In the genomic region with DNA sequence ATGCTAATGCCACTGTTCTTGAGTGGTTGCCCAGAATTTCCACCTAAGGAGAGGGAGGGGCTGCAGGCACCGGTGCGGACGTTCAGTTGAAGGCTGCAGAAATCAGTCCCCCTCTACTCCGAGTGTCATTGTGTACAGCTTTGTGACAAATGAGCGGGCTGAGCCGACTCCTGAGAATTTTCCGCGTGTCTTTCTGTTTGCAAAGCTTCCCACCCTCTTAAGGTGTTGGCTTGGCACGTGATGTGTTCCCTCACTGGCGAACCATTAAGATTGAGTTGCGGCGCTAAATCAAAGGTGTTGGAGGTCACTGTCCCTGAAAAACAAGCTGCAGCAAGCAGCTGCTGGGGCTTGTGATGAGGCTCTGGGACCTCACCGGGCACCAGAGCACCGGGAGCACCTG, we compare ENCODE assay signal across 8 mouse cellular contexts. TPM values are rescaled to one million over a fixed set of nuclear protein-coding genes. Genes with fewer than 3 reads are reported as not detected.
DNase-seq lines count a peak whose midpoint lies in the region; ATAC-seq and TF ChIP-seq lines count a peak whose summit lies in the region.

No protein-coding gene starts in this region.

- peak overlapping the region; percentile 71 for H3K4me2 ChIP-seq in hindbrain, embryonic 13.5 days
- peak overlapping the region; percentile 87 for H3K4me2 ChIP-seq in limb, embryonic 14.5 days (replicated peaks; ENCODE audit: low read depth, low read length, severe bottlenecking)
- H3K4me2 ChIP-seq in midbrain, postnatal 0 days (ENCODE audit: low read depth, low read length, poor library complexity, severe bottlenecking): peak overlapping the region; percentile 77

- no peaks in the 10 kb centered on the region for H3K36me3 ChIP-seq in embryonic facial prominence, embryonic 10.5 days (replicated peaks)
- no peaks in the 10 kb centered on the region for H3K36me3 ChIP-seq in hindbrain, embryonic 13.5 days
- no peaks in the 10 kb centered on the region for H3K36me3 ChIP-seq in limb, embryonic 14.5 days (ENCODE audit: control insufficient read depth, insufficient read depth, low read length)
- no peaks in the 10 kb centered on the region for H3K36me3 ChIP-seq in midbrain, postnatal 0 days (ENCODE audit: insufficient read depth, low read length)

- ATAC-seq in hindbrain, embryonic 13.5 days (ENCODE audit: low FRiP score): no peak
- no peak for ATAC-seq in limb, embryonic 14.5 days (ENCODE audit: low FRiP score, low read depth)
- no peak for ATAC-seq in midbrain, postnatal 0 days (ENCODE audit: low FRiP score)

- no peak overlapping the region; the same call in 1 of the 2 replicates for H3K27ac ChIP-seq in embryonic facial prominence, embryonic 10.5 days (replicated peaks)
- no peak overlapping the region for H3K27ac ChIP-seq in hindbrain, embryonic 13.5 days
- 0 out of 2 replicates have a peak overlapping the region, but pooled peaks have one; percentile 14 for H3K27ac ChIP-seq in limb, embryonic 14.5 days (replicated peaks; ENCODE audit: low read depth, low read length)
- H3K27ac ChIP-seq in midbrain, postnatal 0 days (ENCODE audit: low read depth, low read length): no peak overlapping the region

- peaks cover 16% of the 10 kb centered on the region for H3K27me3 ChIP-seq in embryonic facial prominence, embryonic 10.5 days (replicated peaks; ENCODE audit: low read depth, poor library complexity, severe bottlenecking)
- H3K27me3 ChIP-seq in hindbrain, embryonic 13.5 days: 0 out of 2 replicates have a peak, but pooled peaks cover 5% of the 10 kb centered on the region
- H3K27me3 ChIP-seq in limb, embryonic 14.5 days (ENCODE audit: control insufficient read depth, insufficient read depth, low read length): no peaks in the 10 kb centered on the region
- no peaks in the 10 kb centered on the region for H3K27me3 ChIP-seq in midbrain, postnatal 0 days (ENCODE audit: insufficient read depth, low read length)

- H3K9me3 ChIP-seq in embryonic facial prominence, embryonic 10.5 days: no peaks in the 10 kb centered on the region
- H3K9me3 ChIP-seq in hindbrain, embryonic 13.5 days: no peaks in the 10 kb centered on the region
- H3K9me3 ChIP-seq in limb, embryonic 14.5 days (ENCODE audit: control insufficient read depth, low read length): no peaks in the 10 kb centered on the region
- H3K9me3 ChIP-seq in midbrain, postnatal 0 days (ENCODE audit: low read length): no peaks in the 10 kb centered on the region

- H3K4me3 ChIP-seq in embryonic facial prominence, embryonic 10.5 days: peak overlapping the region; percentile 54
- peak overlapping the region; percentile 42 for H3K4me3 ChIP-seq in hindbrain, embryonic 13.5 days
- peak overlapping the region; percentile 50 for H3K4me3 ChIP-seq in limb, embryonic 14.5 days (replicated peaks; ENCODE audit: low read length)
- peak overlapping the region; percentile 46 for H3K4me3 ChIP-seq in midbrain, postnatal 0 days (ENCODE audit: low read depth, low read length)

- DNase-seq in adrenal gland, adult 18-20 months (ENCODE audit: low spot score in 2 of 2): peak; percentile 5 to 18
- no peak for DNase-seq in adrenal gland, postnatal 25 days
- peak; percentile 52 for DNase-seq in ES-CJ7 (ENCODE audit: low read depth, low spot score)
- peak; percentile 42 for DNase-seq in embryonic facial prominence, embryonic 10.5 days (ENCODE audit: low spot score)
- peak; percentile 10 for DNase-seq in limb, embryonic 14.5 days (ENCODE audit: low spot score)
- DNase-seq in midbrain, postnatal 0 days (ENCODE audit: low spot score): peak; percentile 28
- DNase-seq in gastrocnemius, postnatal 4 days (ENCODE audit: low spot score in 2 of 2): no peak

- peak overlapping the region; percentile 64 for H3K9ac ChIP-seq in hindbrain, embryonic 13.5 days
- H3K9ac ChIP-seq in limb, embryonic 14.5 days (ENCODE audit: low read depth, low read length, severe bottlenecking): peak overlapping the region; percentile 46; the same call in 1 of the 2 replicates
- H3K9ac ChIP-seq in midbrain, postnatal 0 days (replicated peaks; ENCODE audit: low read length, poor library complexity, severe bottlenecking): no peak overlapping the region

- TF ChIP-seq CTCF in midbrain, postnatal 0 days (IDR thresholded peaks at IDR 0.05): no peak

- TF ChIP-seq POLR2A in limb, embryonic 14.5 days (IDR thresholded peaks at IDR 0.05; ENCODE audit: borderline replicate concordance, extremely low read depth, insufficient read depth, insufficient read length): no peak

- peaks cover 9% of the 10 kb centered on the region for H3K4me1 ChIP-seq in embryonic facial prominence, embryonic 10.5 days
- peaks cover 10% of the 10 kb centered on the region for H3K4me1 ChIP-seq in hindbrain, embryonic 13.5 days (replicated peaks)
- H3K4me1 ChIP-seq in limb, embryonic 14.5 days (ENCODE audit: control insufficient read depth, insufficient read depth, low read length): no peaks in the 10 kb centered on the region; the same call in 1 of the 2 replicates
- no peaks in the 10 kb centered on the region for H3K4me1 ChIP-seq in midbrain, postnatal 0 days (ENCODE audit: insufficient read depth, low read length)

- 16% methylated on average over 14 of the region's 14 CpGs for whole genome bisulfite sequencing in embryonic facial prominence, embryonic 10.5 days
- WGBS in hindbrain, embryonic 13.5 days: 11% methylated on average over 14 of the region's 14 CpGs
- under 1% methylated on average over 14 of the region's 14 CpGs for WGBS in limb, embryonic 14.5 days
- 10% methylated on average over 14 of the region's 14 CpGs for WGBS in midbrain, postnatal 0 days

RNA-seq across cellular contexts. Expression of gene Exph5, which starts 39.5 kb away (rescaled TPM):
- total RNA-seq in adrenal gland, adult 18-20 months (2021): under 1 TPM; 0.13 to 0.20 TPM
- total RNA-seq in adrenal gland, postnatal 25 days (2021): 0.09 and 0.14 TPM in 2 replicates
- polyA plus RNA-seq in embryonic facial prominence, embryonic 10.5 days (2016; fragmentation: Nextera tagmentation; extraction: Ambion mirVana): 1.7 TPM in 2 replicates
- polyA plus RNA-seq in hindbrain, embryonic 13.5 days (2015; fragmentation: Nextera tagmentation; extraction: Ambion mirVana): 0.06 and 0.25 TPM in 2 replicates
- 0.29 and 0.47 TPM in 2 replicates for polyA plus RNA-seq in limb, embryonic 14.5 days (2012; rRNA removed)
- 1.9 and 2.3 TPM in 2 replicates for polyA plus RNA-seq in limb, embryonic 14.5 days (2014; fragmentation: Nextera tagmentation; extraction: Ambion mirVana)
- 1.1 and 1.3 TPM in 2 replicates for total RNA-seq in midbrain, postnatal 0 days (2014; rRNA removed)
- polyA plus RNA-seq in midbrain, postnatal 0 days (2015; fragmentation: Nextera tagmentation; extraction: Ambion mirVana): 0.16 and 0.20 TPM in 2 replicates
- total RNA-seq in gastrocnemius, postnatal 4 days (2021): under 1 TPM; 0.15 to 0.21 TPM

RNA-seq across cellular contexts. Expression of gene Kdelc2, which starts 42.9 kb away (rescaled TPM):
- total RNA-seq in adrenal gland, adult 18-20 months (2021): 1 to 10 TPM; 7.9 to 9.3 TPM
- total RNA-seq in adrenal gland, postnatal 25 days (2021): 11.8 and 13.3 TPM in 2 replicates
- 9.7 and 10.3 TPM in 2 replicates for polyA plus RNA-seq in embryonic facial prominence, embryonic 10.5 days (2016; fragmentation: Nextera tagmentation; extraction: Ambion mirVana)
- 6.6 and 7.8 TPM in 2 replicates for polyA plus RNA-seq in hindbrain, embryonic 13.5 days (2015; fragmentation: Nextera tagmentation; extraction: Ambion mirVana)
- polyA plus RNA-seq in limb, embryonic 14.5 days (2012; rRNA removed): 10.1 and 13.6 TPM in 2 replicates
- polyA plus RNA-seq in limb, embryonic 14.5 days (2014; fragmentation: Nextera tagmentation; extraction: Ambion mirVana): 22.8 and 23.9 TPM in 2 replicates
- 5.9 TPM in 2 replicates for total RNA-seq in midbrain, postnatal 0 days (2014; rRNA removed)
- 6.4 and 7.0 TPM in 2 replicates for polyA plus RNA-seq in midbrain, postnatal 0 days (2015; fragmentation: Nextera tagmentation; extraction: Ambion mirVana)
- 10 to 100 TPM; 25.3 to 25.5 TPM for total RNA-seq in gastrocnemius, postnatal 4 days (2021)

Comparison
In these comparisons a context has a peak if more than half of its experiments do, and no peak if none do; other contexts are left out.
1. DNase-seq: peak in adrenal gland, adult 18-20 months (2 of 2), ES-CJ7 (single experiment), embryonic facial prominence, embryonic 10.5 days (single experiment), limb, embryonic 14.5 days (single experiment) and midbrain, postnatal 0 days (single experiment); none in adrenal gland, postnatal 25 days (single experiment) and gastrocnemius, postnatal 4 days (0 of 2).
2. Peak in every context shown above with its lines, with median percentiles within 50 percentile points of each other: H3K4me3 ChIP-seq and H3K4me2 ChIP-seq.